Mouse (Mus musculus) ES-CJ7 (cell line): ENCODE measurements at regions not wholly inside any gene's neighbourhood (a gene's known extent, or its start where the extent isn't known, plus 50 kb on each side); places are given as distances from the start of the nearest gene placed in this dataset.

Experiments used
- DNase-seq: peaks from one replicate; pipeline ENCODE4 v3.0.0; 2011; ENCODE audit warnings: low read depth, low spot score

- DNase-seq, result no peak
These were observed 198.6 kb upstream of the Tprg start for GRCm38 (mm10) chr16:25087741-25088648.

- no peak for DNase-seq
These were observed 198.0 kb upstream of the Tprg start for GRCm38 (mm10) chr16:25088649-25089019.

DNA sequence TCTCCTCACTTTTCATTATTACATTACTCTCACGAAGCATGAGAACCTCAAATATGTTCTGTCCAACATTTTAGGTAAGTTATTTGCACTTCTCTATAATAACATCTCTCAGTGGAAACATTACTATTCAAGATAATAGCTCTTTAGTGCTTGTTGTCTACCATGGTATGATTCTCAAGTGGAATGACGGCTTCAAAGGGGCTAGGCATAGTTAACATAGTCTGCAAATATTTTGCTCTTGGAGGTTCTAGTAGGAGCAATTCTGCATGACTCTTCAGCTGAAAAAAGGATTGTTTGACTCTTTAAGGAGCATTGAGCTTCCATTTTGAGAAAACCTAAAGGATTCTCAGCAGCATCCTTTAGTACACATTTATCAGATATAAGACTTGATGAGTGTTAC lies 182.5 kb upstream of the Tprg start:
- DNase-seq, result no peak

DNA sequence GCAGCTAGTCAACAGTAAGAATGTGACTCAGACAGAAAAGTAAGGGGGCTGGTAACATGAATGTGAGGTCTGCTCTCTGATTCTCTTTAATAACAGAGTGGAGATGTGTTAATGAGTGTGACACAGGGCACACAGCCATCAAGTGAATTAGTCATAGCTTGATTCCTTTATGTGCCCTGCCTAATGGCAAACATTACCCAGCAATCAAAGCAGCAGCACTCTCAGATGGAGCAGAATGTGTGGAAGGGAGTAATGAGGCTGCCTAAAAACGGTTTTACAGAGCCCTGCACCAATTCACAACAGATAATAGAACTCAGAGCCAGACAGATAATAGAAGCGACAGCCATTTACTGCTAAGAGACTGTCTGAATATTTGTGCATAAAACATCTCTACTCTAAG lies 182.0 kb upstream of the Tprg start:
- no peak for DNase-seq

DNA sequence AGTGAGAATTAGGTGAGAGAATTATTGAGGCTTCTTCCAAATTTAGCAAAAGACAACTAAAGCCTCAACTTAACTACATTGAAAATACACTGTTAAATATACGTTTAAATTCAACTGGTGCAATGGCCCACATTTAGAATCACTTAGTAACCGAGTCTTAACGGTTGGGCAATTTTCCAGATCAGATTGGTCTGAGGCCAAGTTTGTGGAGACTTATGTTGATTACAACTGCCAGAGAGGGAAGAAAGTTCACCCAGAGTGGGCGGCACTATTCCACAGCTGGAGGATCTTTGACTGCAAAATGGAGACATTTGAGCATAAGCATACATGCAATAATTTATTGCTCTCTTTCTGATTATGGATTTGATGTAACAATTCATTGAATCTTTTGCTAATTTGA lies 146.5 kb upstream of the Tprg start:
- no peak for DNase-seq

DNA sequence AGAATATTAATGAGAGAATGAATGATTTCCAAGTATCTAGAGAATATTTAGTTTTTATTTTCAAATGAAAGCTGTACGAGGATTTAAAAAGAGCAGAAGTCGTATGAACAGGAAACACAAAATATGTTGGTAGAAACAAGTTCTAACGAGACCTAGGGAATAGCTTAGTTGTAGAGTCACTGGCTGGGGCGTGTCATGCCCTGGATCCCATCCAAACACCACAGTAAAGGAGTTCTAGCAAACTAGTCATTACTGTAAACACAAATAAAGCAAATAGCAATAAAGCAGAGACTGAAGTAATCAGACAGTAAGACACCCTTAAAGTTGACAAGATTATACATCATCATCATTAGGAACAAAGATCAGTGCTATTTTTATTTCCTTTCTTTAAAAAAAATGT lies 139.1 kb upstream of the Tprg start:
- DNase-seq, result no peak

GRCm38 (mm10) chr16:25149186-25149585 lies 137.4 kb upstream of the Tprg start:
- no peak for DNase-seq

DNA sequence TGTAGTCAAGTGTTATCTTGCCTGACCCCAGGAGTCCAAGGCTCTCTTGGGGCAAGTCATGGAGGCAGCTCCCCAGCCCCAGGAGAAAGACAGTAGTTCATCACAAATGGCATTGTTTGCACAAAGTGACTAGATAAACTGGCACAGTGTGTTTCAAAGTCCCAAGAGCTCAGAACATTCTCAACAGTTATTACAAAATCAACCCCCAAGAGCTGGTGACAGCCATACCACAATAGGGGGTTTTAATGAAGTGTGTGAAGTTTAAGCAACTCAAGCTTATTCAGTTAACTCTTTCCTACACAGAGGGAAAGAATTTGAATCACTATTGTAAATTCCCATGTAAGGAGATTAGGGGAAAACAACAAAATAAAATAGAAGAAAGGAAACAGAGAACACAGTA lies 109.7 kb upstream of the Tprg start:
- no peak for DNase-seq

- no peak for DNase-seq
These were observed 108.6 kb upstream of the Tprg start for GRCm38 (mm10) chr16:25178055-25178454.

GRCm38 (mm10) chr16:25181939-25182338 lies 104.7 kb upstream of the Tprg start:
- DNase-seq, result no peak

DNA sequence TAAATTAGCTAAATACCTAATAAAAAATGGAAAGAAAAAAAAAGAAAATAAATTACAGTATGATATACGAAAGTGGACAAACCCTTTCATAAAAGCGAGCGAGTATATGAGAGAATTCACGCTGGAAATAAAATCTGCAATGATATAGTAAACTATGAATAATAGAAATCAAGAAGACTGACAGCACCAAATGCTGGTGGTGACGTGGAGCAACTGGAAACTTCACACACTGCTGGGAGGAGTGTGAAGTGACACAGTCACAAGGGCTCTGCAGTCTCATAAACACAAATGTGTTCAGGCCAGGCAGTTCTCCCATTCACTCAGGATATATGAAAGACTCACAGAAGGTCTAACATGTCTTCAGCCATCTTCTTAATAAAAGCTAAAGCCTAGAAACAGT lies 89.5 kb upstream of the Tprg start:
- no peak for DNase-seq

DNA sequence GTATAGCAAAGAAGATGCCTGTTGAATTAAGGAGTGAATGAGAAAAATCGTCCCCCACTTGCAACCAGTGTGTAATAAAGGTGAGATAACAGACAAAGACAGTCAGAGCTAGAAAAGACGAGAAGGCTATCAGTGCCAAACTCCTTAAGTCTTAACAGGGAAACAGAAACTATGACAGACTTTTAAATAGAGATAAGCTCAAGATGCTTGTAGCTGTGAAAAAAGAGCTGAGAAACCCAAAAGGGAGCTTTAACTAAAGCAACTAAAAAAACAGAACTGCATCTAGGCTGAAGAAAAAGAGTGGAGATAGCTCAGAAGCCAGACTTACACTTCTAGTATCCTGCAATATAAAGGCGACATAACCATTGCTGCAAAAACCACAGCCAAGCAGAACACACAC lies 87.8 kb upstream of the Tprg start:
- no peak for DNase-seq

GRCm38 (mm10) chr16:25199984-25200383 lies 86.6 kb upstream of the Tprg start:
- no peak for DNase-seq

GRCm38 (mm10) chr16:25201094-25201770 lies 85.4 kb upstream of the Tprg start:
- DNase-seq, result no peak

GRCm38 (mm10) chr16:25213250-25213649 lies 73.4 kb upstream of the Tprg start:
- DNase-seq, result no peak

DNA sequence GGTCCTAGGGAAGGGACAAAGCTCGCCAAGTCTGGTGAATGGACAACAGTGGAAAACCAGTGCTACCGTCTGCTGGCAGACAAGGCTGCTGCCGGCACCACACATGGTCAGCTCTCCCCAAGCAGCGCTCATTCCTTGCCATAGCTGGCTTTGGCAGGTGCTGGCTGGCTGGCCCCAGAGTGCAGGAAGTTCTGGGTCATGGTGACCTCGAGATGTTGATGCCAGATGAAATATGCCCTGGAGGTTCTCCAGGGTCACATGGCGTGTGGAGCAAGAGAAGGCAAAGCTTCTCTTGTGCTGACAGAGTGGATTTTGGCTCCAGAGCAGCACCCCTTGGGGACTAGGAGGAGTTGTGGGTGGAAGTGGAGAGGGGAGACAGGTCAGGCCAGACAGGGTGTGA lies 66.1 kb upstream of the Tprg start:
- no peak for DNase-seq

GRCm38 (mm10) chr16:25224801-25225200 lies 61.8 kb upstream of the Tprg start:
- no peak for DNase-seq
